Mouse (Mus musculus) erythroblast, embryonic 14.5 days (primary cell): ENCODE results near the gene Nptxr. TPM values are rescaled to one million over a fixed set of nuclear protein-coding genes. Genes with fewer than 3 reads are reported as not detected.

Experiments used
- H3K27me3 ChIP-seq: 2 replicates; pipeline ENCODE4 v1.6.1; 2012; ENCODE audit warnings: inconsistent platforms; ENCODE audit not compliant: control insufficient read depth
- H3K36me3 ChIP-seq: 2 replicates; pipeline ENCODE4 v1.6.1; 2012; ENCODE audit warnings: mild to moderate bottlenecking, inconsistent platforms; ENCODE audit not compliant: control insufficient read depth
- H3K4me1 ChIP-seq: 2 replicates; pipeline ENCODE4 v1.6.1; 2012; ENCODE audit warnings: inconsistent platforms; ENCODE audit not compliant: control insufficient read depth
- H3K4me3 ChIP-seq: replicated peaks from 2 replicates; pipeline ENCODE3; 2012; ENCODE audit warnings: moderate library complexity, mild to moderate bottlenecking, inconsistent platforms
- H3K9me3 ChIP-seq: 2 replicates; pipeline ENCODE4 v1.6.1; 2012; ENCODE audit warnings: low read length, inconsistent platforms, mixed read lengths; ENCODE audit not compliant: control insufficient read depth
- GATA1 ChIP-seq: IDR thresholded peaks from 2 replicates; pipeline ENCODE4 v1.6.1; 2012; ENCODE audit warnings: low read length, inconsistent platforms, mixed read lengths
- TAL1 ChIP-seq: IDR thresholded peaks from 3 replicates; pipeline ENCODE4 v1.6.1; 2012; ENCODE audit warnings: low read length, inconsistent platforms, mixed read lengths
- polyA plus RNA-seq: library from polyadenylated mRNA; stranded (reverse); fragments of >175 nt; gene quantifications from 2 replicates; pipeline ENCODE4 v1.2.3, GENCODE M21; 2012

Gene Nptxr
- polyA plus RNA-seq, 1 experiment, result not detected

GRCm38 (mm10) chr15:79785056-79785455 lies 19.5 kb downstream of the Nptxr start:
- Histone ChIP-seq H3K4me1 (no peaks in the 10 kb centered on the region), H3K4me3 (no peak overlapping the region), H3K36me3 (no peaks in the 10 kb centered on the region), H3K27me3 (peaks cover 15% of the 10 kb centered on the region), H3K9me3 (no peaks in the 10 kb centered on the region)
- no peak for TF ChIP-seq GATA1
- TF ChIP-seq TAL1, result no peak

- Histone ChIP-seq H3K4me3 (no peak within 1 kb of the TSS), H3K27me3 (peaks cover 14% of the 10 kb centered on the region)
These were observed 26.8 kb downstream of the Nptxr start, which contains the start of gene Dnal4 for GRCm38 (mm10) chr15:79777749-79778148. Gene Dnal4 (minus strand): TSS chr15:79777849.

GRCm38 (mm10) chr15:79775662-79776061 lies 28.9 kb downstream of the Nptxr start:
- H3K27me3 ChIP-seq, result peaks cover 12% of the 10 kb centered on the region
- H3K4me1 ChIP-seq, result peaks cover 22% of the 10 kb centered on the region
- H3K9me3 ChIP-seq, result no peaks in the 10 kb centered on the region
- H3K36me3 ChIP-seq, result no peaks in the 10 kb centered on the region
- TF ChIP-seq GATA1, result no peak
- TF ChIP-seq TAL1, result no peak
- no peak overlapping the region for H3K4me3 ChIP-seq

More at GRCm38 (mm10) chr15:79777749-79778148, 26.8 kb downstream of the Nptxr start, which contains the start of gene Dnal4:
- peaks cover 22% of the 10 kb centered on the region for H3K4me1 ChIP-seq
- TF ChIP-seq TAL1 (no peak), GATA1 (no peak)
- no peaks in the 10 kb centered on the region for H3K36me3 ChIP-seq
- H3K9me3 ChIP-seq, result no peaks in the 10 kb centered on the region

GRCm38 (mm10) chr15:79774117-79775027 lies 30.2 kb downstream of the Nptxr start:
- Histone ChIP-seq H3K4me3 (peak overlapping the region; percentile 85), H3K27me3 (peaks cover 12% of the 10 kb centered on the region), H3K9me3 (no peaks in the 10 kb centered on the region), H3K4me1 (peaks cover 22% of the 10 kb centered on the region), H3K36me3 (no peaks in the 10 kb centered on the region)
- no peak for TF ChIP-seq GATA1
- TF ChIP-seq TAL1, result no peak

GRCm38 (mm10) chr15:79770629-79771240 lies 33.8 kb downstream of the Nptxr start:
- peaks cover 6% of the 10 kb centered on the region for H3K27me3 ChIP-seq
- no peaks in the 10 kb centered on the region for H3K9me3 ChIP-seq
- H3K4me3 ChIP-seq, result no peak overlapping the region
- H3K36me3 ChIP-seq, result no peaks in the 10 kb centered on the region
- H3K4me1 ChIP-seq, result peaks cover 22% of the 10 kb centered on the region
- TF ChIP-seq GATA1, result no peak
- no peak for TF ChIP-seq TAL1

- no peaks in the 10 kb centered on the region; the same call in 1 of the 2 replicates for H3K36me3 ChIP-seq
- TF ChIP-seq TAL1 (no peak), GATA1 (no peak)
- H3K27me3 ChIP-seq, result no peaks in the 10 kb centered on the region; the same call in 1 of the 2 replicates
- no peaks in the 10 kb centered on the region for H3K9me3 ChIP-seq
- peaks cover under 1% of the 10 kb centered on the region for H3K4me1 ChIP-seq
- H3K4me3 ChIP-seq, result no peak overlapping the region
These were observed 36.3 kb downstream of the Nptxr start for GRCm38 (mm10) chr15:79768302-79768701.

- Histone ChIP-seq H3K9me3 (no peaks in the 10 kb centered on the region), H3K4me3 (no peak overlapping the region), H3K36me3 (no peaks in the 10 kb centered on the region; the same call in 1 of the 2 replicates), H3K27me3 (no peaks in the 10 kb centered on the region; the same call in 1 of the 2 replicates), H3K4me1 (no peaks in the 10 kb centered on the region)
- TF ChIP-seq TAL1 (no peak), GATA1 (no peak)
These were observed 37.1 kb downstream of the Nptxr start for GRCm38 (mm10) chr15:79767327-79767961.

- no peaks in the 10 kb centered on the region; the same call in 1 of the 2 replicates for H3K27me3 ChIP-seq
- TF ChIP-seq TAL1 (no peak), GATA1 (no peak)
- no peaks in the 10 kb centered on the region for H3K9me3 ChIP-seq
- no peaks in the 10 kb centered on the region for H3K4me1 ChIP-seq
- H3K4me3 ChIP-seq, result no peak overlapping the region
- H3K36me3 ChIP-seq, result no peaks in the 10 kb centered on the region; the same call in 1 of the 2 replicates
These were observed 37.9 kb downstream of the Nptxr start for GRCm38 (mm10) chr15:79766586-79767071.

GRCm38 (mm10) chr15:79766168-79766567 lies 38.4 kb downstream of the Nptxr start:
- Histone ChIP-seq H3K36me3 (no peaks in the 10 kb centered on the region; the same call in 1 of the 2 replicates), H3K4me3 (no peak overlapping the region)

More at GRCm38 (mm10) chr15:79766168-79766567, 38.4 kb downstream of the Nptxr start:
- Histone ChIP-seq H3K27me3 (no peaks in the 10 kb centered on the region; the same call in 1 of the 2 replicates), H3K4me1 (no peaks in the 10 kb centered on the region), H3K9me3 (no peaks in the 10 kb centered on the region)
- no peak for TF ChIP-seq GATA1
- TF ChIP-seq TAL1, result no peak
